Mouse (Mus musculus): ENCODE data around the gene Ang.

- TF ChIP-seq CTCF (IDR thresholded peaks at IDR 0.05; ENCODE audit: control insufficient read depth, insufficient read depth, insufficient replicate concordance, low read depth, low read length) (no peak), POLR2A (IDR thresholded peaks at IDR 0.05; ENCODE audit: control insufficient read depth, low read depth, low read length) (no peak)
Observed at GRCm38 (mm10) chr14:51113916-51114560, 23.1 kb downstream of the Ang start, which contains the start of gene Eddm3b.
